ENCODE assay signal across 11 mouse cellular contexts in the genomic region with DNA sequence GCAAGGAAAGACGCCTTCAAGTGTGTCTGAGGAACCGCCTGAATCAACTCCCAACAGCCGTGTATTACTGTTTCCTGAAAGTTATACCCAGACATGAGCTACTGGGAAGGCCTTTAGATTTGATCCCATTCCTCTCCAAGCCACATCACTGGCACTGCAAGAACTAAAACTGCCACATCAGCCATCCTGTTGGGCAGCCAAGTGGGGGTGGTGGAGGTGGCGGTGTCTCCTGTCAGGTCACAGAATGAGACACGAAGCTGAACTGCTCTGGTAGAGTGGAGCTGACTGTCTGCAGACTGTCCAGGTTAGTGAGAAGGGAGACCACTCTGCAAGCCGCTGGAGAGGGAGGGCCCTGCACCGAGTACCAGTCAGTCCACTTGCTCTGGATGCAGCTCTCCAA. TPM values are rescaled to one million over a fixed set of nuclear protein-coding genes. Genes with fewer than 3 reads are reported as not detected.
"Had no signal": no experiment of that assay in that cellular context is flagged by ENCODE, and none has a peak within 500 bp of the region (broad histone marks: within the 10 kb centered on the region; RNA-seq: fewer than 3 reads in every experiment).

No protein-coding gene starts in this region.

- H3K27me3 ChIP-seq: intestine, embryonic 15.5 days; limb, embryonic 13.5 days; midbrain, embryonic 12.5 days had no signal

- ATAC-seq: intestine, embryonic 15.5 days had no signal

- H3K4me3 ChIP-seq: intestine, embryonic 15.5 days; layer of hippocampus, adult 2 months; limb, embryonic 13.5 days; midbrain, embryonic 12.5 days had no signal

- H3K27ac ChIP-seq: intestine, embryonic 15.5 days; layer of hippocampus, adult 2 months; limb, embryonic 13.5 days; liver, embryonic 14.5 days; midbrain, embryonic 12.5 days had no signal

- H3K4me2 ChIP-seq: intestine, embryonic 15.5 days; limb, embryonic 13.5 days; midbrain, embryonic 12.5 days had no signal

- H3K9ac ChIP-seq: intestine, embryonic 15.5 days; limb, embryonic 13.5 days; liver, embryonic 14.5 days; midbrain, embryonic 12.5 days had no signal

- DNase-seq: kidney, postnatal 10 days; kidney, postnatal 4 days; lung, postnatal 36 days; right cerebral cortex, postnatal 14 days; thymus, postnatal 36 days had no signal

- H3K9me3 ChIP-seq: intestine, embryonic 15.5 days; limb, embryonic 13.5 days; midbrain, embryonic 12.5 days had no signal

RNA-seq across cellular contexts. Expression of gene Spata21, which starts 34.5 kb away (rescaled TPM):
- polyA plus RNA-seq: intestine, embryonic 15.5 days; liver, embryonic 14.5 days; small intestine, adult 2 months had no signal
